Mouse (Mus musculus) pancreas, adult 10 weeks (tissue): ENCODE measurements around the gene Ppdpf. TPM values are rescaled to one million over a fixed set of nuclear protein-coding genes. Genes with fewer than 3 reads are reported as not detected.

Source experiments
- polyA plus RNA-seq: library from polyadenylated mRNA; stranded (reverse); fragments of 350-450 nt; fragmentation: Illumina TruSeq; extraction: RNeasy Lipid Tissue Mini Kit (QIAGEN cat#74804); gene quantifications from one replicate; pipeline ENCODE4 v1.2.3, GENCODE M21; 2015; ENCODE audit warnings: low read depth, low replicate concordance; ENCODE audit not compliant: insufficient read depth

Gene Ppdpf
- 43.4 TPM for polyA plus RNA-seq

GRCm38 (mm10) chr2:181187121-181188000 is at the start of gene Ppdpf:
Gene Ppdpf (plus strand): TSS chr2:181187247.

GRCm38 (mm10) chr2:181156248-181157121 is 30.6 kb upstream of the Ppdpf start, which contains the start of gene Eef1a2:
Gene Eef1a2 (minus strand): TSS chr2:181157014.

DNA sequence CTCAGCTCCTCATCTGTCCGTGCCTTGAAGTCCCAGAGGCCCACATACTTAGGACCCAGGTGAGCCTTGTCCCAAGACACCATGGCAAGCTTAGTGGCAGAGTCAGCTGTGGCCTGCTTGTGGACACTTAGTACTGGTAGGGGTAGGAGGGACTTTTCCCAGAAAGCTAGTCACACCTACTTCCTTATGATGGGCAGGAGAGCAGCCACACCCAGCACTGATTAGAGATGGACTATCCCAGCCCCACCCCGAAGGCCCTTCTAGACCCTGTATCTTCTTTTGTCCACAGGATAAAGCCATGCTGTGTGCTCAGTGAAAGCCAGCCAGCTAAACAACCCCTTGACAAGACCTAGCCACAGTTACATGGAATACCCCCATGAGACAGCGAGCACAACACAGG is 15.4 kb downstream of the Ppdpf start, which contains the start of gene Ptk6:
Gene Ptk6, minus strand, starts transcription at position 368 of the 400 bp plus-strand sequence.

DNA sequence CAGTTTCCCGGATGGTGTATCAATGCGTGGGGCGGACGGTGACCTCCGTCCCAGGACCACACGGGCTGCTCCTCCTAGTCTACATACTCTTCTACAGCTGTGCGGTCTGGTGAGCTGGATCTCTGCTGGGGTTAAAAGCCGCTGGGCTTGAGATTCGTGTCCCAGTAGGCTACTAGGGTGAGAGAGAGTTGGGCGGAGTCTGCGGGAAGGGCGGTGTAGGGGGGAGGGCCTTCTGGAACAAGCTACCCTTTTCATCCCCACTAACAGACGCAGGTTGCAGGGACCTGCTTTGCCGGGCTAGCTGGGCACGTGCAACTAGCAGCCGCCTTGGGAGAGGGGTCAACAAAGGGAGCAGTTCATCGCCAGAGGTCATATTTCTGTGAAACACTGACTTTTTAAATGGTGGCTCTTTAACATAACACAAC is 26.0 kb downstream of the Ppdpf start, which contains the start of gene Srms:
Gene Srms, minus strand, starts transcription at position 165 of the 425 bp plus-strand sequence.

GRCm38 (mm10) chr2:181219538-181220216 is 32.6 kb downstream of the Ppdpf start, which contains the start of gene Fndc11:
Gene Fndc11 (plus strand): TSS chr2:181220013.

Other genes starting within 250 kb of the Ppdpf start
- gene Nkain4, start 232.5 kb upstream of the Ppdpf start, polyA plus RNA-seq = 15.9 TPM
- gene Arfgap1, start 220.0 kb upstream of the Ppdpf start, polyA plus RNA-seq = 28.2 TPM
- 3.2 TPM for gene Col20a1, start 200.7 kb upstream of the Ppdpf start, polyA plus RNA-seq
- not detected for gene Chrna4, start 143.7 kb upstream of the Ppdpf start, polyA plus RNA-seq
- 0.20 TPM for gene Kcnq2, start 51.9 kb upstream of the Ppdpf start, polyA plus RNA-seq
- gene Eef1a2, start 30.2 kb upstream of the Ppdpf start, polyA plus RNA-seq = 1.8 TPM
- gene Ptk6, start 15.5 kb downstream of the Ppdpf start, polyA plus RNA-seq = 0.22 TPM
- gene Srms, start 25.9 kb downstream of the Ppdpf start, polyA plus RNA-seq = not detected
- not detected for gene Fndc11, start 32.8 kb downstream of the Ppdpf start, polyA plus RNA-seq
- 6.5 TPM for gene Helz2, start 54.8 kb downstream of the Ppdpf start, polyA plus RNA-seq
- 11.1 TPM for gene Gmeb2, start 100.8 kb downstream of the Ppdpf start, polyA plus RNA-seq
- gene Stmn3, start 127.3 kb downstream of the Ppdpf start, polyA plus RNA-seq = 2.3 TPM
- 12.2 TPM for gene Rtel1, start 132.5 kb downstream of the Ppdpf start, polyA plus RNA-seq
- gene Zgpat, start 177.7 kb downstream of the Ppdpf start, polyA plus RNA-seq = 10.8 TPM
- gene Arfrp1, start 178.2 kb downstream of the Ppdpf start, polyA plus RNA-seq = 23.0 TPM
- gene Lime1, start 192.8 kb downstream of the Ppdpf start, polyA plus RNA-seq = 31.4 TPM